Mouse (Mus musculus): ENCODE measurements around the gene Mark1. TPM values are rescaled to one million over a fixed set of nuclear protein-coding genes. Genes with fewer than 3 reads are reported as not detected.

Gene Mark1
- polyA plus RNA-seq, 1 experiment from 2014 or later = 15.3 TPM

GRCm38 (mm10) chr1:184997466-184997865, 1.9 kb downstream of the Mark1 start:
- Histone ChIP-seq H3K4me2 (peak overlapping the region; percentile 67), H3K36me3 (no peaks in the 10 kb centered on the region), H3K4me3 (peak overlapping the region; percentile 95), H3K9ac (peak overlapping the region; percentile 91), H3K9me3 (no peaks in the 10 kb centered on the region), H3K27me3 (no peaks in the 10 kb centered on the region), H3K4me1 (replicated peaks) (peaks cover 31% of the 10 kb centered on the region), H3K27ac (replicated peaks) (peak overlapping the region; percentile 92)
- WGBS = 17% methylated on average over 11 of the region's 11 CpGs
- ATAC-seq (ENCODE audit: low FRiP score, low read depth) = no peak

GRCm38 (mm10) chr1:184995335-184995734, 4.0 kb downstream of the Mark1 start:
- H3K4me3 ChIP-seq = no peak overlapping the region
- H3K27ac ChIP-seq (replicated peaks) = no peak overlapping the region
- ATAC-seq (ENCODE audit: low FRiP score, low read depth) = no peak
- no peaks in the 10 kb centered on the region for H3K36me3 ChIP-seq
- 76% methylated on average over 4 of the region's 4 CpGs for WGBS
- no peaks in the 10 kb centered on the region for H3K9me3 ChIP-seq
- H3K4me1 ChIP-seq (replicated peaks) = peaks cover 29% of the 10 kb centered on the region
- H3K9ac ChIP-seq = no peak overlapping the region
- H3K4me2 ChIP-seq = no peak overlapping the region
- no peaks in the 10 kb centered on the region for H3K27me3 ChIP-seq

- no peaks in the 10 kb centered on the region for H3K36me3 ChIP-seq
- H3K4me1 ChIP-seq (replicated peaks) = peaks cover 30% of the 10 kb centered on the region
- no peak overlapping the region for H3K27ac ChIP-seq (replicated peaks)
- no peaks in the 10 kb centered on the region for H3K27me3 ChIP-seq
- no peak for ATAC-seq (ENCODE audit: low FRiP score, low read depth)
- H3K9me3 ChIP-seq = no peaks in the 10 kb centered on the region
- no peak overlapping the region for H3K9ac ChIP-seq
- H3K4me2 ChIP-seq = no peak overlapping the region
- H3K4me3 ChIP-seq = no peak overlapping the region
- 87% methylated on average over 10 of the region's 10 CpGs for WGBS
These were observed 8.2 kb downstream of the Mark1 start for GRCm38 (mm10) chr1:184991191-184991590.

DNA sequence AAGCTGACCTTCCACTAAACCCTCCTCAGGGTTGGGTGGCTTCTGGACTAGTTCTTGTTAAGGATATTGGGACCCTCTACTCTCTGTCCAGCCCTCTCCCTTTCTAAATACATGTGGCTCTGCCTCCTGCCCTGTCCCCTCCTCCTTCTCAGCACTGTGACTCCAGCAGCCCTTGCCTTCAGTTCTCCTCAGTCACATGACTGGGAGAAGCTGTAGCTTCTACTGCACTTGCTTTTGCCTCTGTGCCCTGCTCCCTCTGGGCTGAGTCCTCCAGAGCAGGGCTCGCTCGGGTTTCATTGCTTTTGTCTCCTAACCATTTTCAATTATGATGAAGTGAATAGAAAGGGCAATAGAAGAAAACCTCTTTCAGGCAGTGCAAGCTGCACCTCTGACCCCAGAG, 12.6 kb downstream of the Mark1 start:
- H3K9me3 ChIP-seq = no peaks in the 10 kb centered on the region
- H3K36me3 ChIP-seq = no peaks in the 10 kb centered on the region
- peaks cover 27% of the 10 kb centered on the region for H3K4me1 ChIP-seq (replicated peaks)
- WGBS = 20% methylated on average over 2 of the region's 2 CpGs
- no peak overlapping the region for H3K9ac ChIP-seq
- no peak overlapping the region for H3K4me2 ChIP-seq
- H3K27me3 ChIP-seq = no peaks in the 10 kb centered on the region
- no peak overlapping the region for H3K4me3 ChIP-seq
- H3K27ac ChIP-seq (replicated peaks) = no peak overlapping the region
- peak; percentile 54; the same call in 1 of the 2 replicates for ATAC-seq (ENCODE audit: low FRiP score, low read depth)

DNA sequence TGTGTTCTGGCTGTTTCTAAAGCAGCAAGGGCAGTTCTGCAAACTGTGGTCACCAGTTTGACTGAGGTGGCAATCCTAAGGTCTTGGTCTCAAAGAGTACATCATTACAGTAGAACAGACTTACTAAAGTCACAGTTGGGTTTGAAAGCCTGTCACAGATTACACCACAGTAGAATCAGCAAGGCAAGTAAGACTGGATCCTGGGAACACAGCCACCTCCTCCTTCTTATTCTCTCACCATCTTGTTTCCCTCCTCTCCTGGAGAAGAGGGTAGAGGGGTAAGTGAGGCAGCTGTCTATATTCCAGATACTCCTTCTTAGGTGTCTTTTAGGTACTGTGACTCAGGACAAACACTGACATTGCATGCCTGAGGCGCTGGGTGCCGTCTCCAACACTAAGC, 14.6 kb downstream of the Mark1 start:
- H3K4me3 ChIP-seq = no peak overlapping the region
- no peak overlapping the region for H3K9ac ChIP-seq
- no peaks in the 10 kb centered on the region for H3K36me3 ChIP-seq
- H3K4me1 ChIP-seq (replicated peaks) = peaks cover 28% of the 10 kb centered on the region
- no peak for ATAC-seq (ENCODE audit: low FRiP score, low read depth)
- H3K27me3 ChIP-seq = no peaks in the 10 kb centered on the region
- no peak overlapping the region for H3K4me2 ChIP-seq
- H3K9me3 ChIP-seq = no peaks in the 10 kb centered on the region
- 82% methylated on average over 2 of the region's 2 CpGs for WGBS
- no peak overlapping the region for H3K27ac ChIP-seq (replicated peaks)

DNA sequence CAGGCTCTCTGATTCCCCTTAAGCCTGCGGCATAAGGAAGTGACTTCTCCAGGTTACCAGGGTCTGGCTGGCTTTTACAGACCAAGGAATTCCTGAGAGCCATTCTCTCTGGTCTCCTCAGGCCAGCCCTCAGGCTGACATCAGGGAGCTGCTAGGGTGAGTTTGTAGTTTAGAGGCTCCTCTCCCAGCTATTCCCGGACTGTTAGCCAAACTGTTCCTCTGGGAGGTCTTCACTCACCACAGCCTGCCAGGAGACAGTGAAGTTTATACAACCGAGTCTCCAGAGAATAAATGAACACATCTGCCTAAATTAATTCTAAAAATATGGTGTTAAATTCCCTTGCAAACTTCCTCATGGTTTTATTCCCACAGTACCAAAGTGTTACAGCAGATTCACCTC, 15.6 kb downstream of the Mark1 start:
- Histone ChIP-seq H3K27me3 (no peaks in the 10 kb centered on the region), H3K4me3 (no peak overlapping the region), H3K9me3 (no peaks in the 10 kb centered on the region), H3K4me2 (no peak overlapping the region), H3K9ac (no peak overlapping the region), H3K36me3 (no peaks in the 10 kb centered on the region), H3K4me1 (replicated peaks) (peaks cover 30% of the 10 kb centered on the region), H3K27ac (replicated peaks) (no peak overlapping the region)
- no peak for ATAC-seq (ENCODE audit: low FRiP score, low read depth)
- WGBS = 47% methylated on average over 3 of the region's 3 CpGs

DNA sequence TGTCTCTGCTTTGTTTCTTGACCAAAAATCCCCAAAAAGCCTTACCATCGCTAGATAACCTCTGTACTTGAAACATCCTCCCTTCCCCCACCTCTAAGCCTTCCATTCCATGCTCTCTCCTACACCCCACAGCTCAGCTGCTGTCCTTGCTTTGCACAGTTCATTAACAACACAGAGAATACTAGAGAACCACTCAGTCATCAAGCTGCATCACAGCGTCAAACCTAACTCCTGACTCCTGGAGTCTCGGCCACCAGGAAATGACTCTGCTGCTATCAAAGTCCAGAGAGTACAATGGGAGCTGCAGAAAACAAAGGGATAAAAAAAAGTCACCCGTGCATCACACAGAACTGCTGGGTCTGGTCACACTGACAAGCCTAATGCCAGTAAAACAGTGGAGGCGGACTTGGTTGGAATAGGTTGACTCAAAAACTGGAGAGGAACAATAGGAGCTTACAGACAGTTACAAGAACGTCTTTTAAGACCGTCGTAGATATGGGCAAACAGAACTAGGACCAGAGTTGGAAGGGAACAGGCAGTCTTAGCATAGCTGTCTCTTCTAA, 27.1 kb downstream of the Mark1 start:
- Histone ChIP-seq H3K4me1 (replicated peaks) (peaks cover 19% of the 10 kb centered on the region; the same call in 1 of the 2 replicates), H3K9ac (no peak overlapping the region), H3K4me3 (no peak overlapping the region), H3K27me3 (no peaks in the 10 kb centered on the region), H3K4me2 (no peak overlapping the region), H3K36me3 (no peaks in the 10 kb centered on the region), H3K9me3 (no peaks in the 10 kb centered on the region), H3K27ac (replicated peaks) (no peak overlapping the region)
- no peak for ATAC-seq (ENCODE audit: low FRiP score, low read depth)
- 26% methylated on average over 8 of the region's 8 CpGs for WGBS

DNA sequence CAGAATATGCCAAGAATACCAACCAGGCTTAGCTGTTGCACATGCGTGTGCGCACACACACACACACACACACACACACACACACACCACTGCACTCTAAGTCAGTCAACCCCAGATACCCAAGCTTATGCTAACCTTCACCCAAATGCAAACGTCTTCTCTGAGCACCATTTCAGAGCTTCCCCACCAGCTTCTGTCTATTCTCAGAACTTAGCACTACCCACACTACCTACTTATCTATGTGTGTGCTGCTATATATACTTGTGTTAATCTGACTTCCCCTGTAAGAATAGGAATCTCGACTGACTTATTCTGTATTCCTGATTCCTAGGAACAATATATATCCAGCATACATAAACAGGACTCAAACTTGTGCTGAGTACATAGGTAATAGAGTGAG, 30.0 kb downstream of the Mark1 start:
- H3K27me3 ChIP-seq = no peaks in the 10 kb centered on the region
- H3K4me2 ChIP-seq = no peak overlapping the region
- no peaks in the 10 kb centered on the region for H3K9me3 ChIP-seq
- peaks cover 24% of the 10 kb centered on the region for H3K4me1 ChIP-seq (replicated peaks)
- 90% methylated on average over 4 of the region's 4 CpGs for WGBS
- no peak overlapping the region for H3K9ac ChIP-seq
- H3K4me3 ChIP-seq = no peak overlapping the region
- no peak for ATAC-seq (ENCODE audit: low FRiP score, low read depth)
- no peak overlapping the region for H3K27ac ChIP-seq (replicated peaks)
- no peaks in the 10 kb centered on the region for H3K36me3 ChIP-seq

DNA sequence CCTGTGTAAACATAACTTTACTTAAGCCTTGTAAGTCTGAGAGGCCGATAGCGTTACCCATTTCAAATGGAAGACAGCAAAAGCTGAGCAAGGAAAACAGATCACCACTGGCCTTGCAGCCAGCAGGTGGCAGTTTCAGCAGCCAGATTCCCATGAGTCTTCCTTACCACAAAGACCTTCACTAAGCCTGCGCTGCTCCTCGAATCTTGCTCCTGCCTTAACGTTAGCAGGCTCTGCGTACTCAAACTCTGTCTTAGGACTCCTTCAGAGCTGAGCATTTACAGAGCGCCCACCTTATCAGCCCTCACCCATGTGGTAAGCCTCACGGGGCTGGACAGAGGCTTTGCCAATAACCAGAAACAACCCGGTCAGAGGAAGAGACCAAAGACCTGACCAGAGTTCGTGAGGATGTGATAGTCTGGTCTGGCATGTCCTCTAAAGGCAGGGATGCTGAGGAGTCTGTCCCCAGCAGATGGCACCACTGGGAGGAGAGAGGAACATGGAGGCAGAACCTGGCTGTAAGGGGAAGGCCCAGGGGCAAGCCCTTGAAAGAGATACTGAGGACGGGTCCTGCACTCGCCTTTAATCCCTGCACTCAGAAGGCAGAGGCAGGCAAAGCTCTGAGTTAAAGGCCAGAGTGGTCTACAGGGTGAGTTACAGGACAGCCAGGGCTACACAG, 33.5 kb downstream of the Mark1 start:
- Histone ChIP-seq H3K4me1 (replicated peaks) (peaks cover 15% of the 10 kb centered on the region; the same call in 1 of the 2 replicates), H3K27ac (replicated peaks) (no peak overlapping the region), H3K36me3 (0 out of 2 replicates have a peak, but pooled peaks cover 5% of the 10 kb centered on the region), H3K9me3 (no peaks in the 10 kb centered on the region), H3K27me3 (no peaks in the 10 kb centered on the region), H3K9ac (no peak overlapping the region), H3K4me2 (no peak overlapping the region), H3K4me3 (no peak overlapping the region)
- 59% methylated on average over 12 of the region's 12 CpGs for WGBS
- ATAC-seq (ENCODE audit: low FRiP score, low read depth) = 0 out of 2 replicates have a peak, but pooled peaks have one; percentile 23

DNA sequence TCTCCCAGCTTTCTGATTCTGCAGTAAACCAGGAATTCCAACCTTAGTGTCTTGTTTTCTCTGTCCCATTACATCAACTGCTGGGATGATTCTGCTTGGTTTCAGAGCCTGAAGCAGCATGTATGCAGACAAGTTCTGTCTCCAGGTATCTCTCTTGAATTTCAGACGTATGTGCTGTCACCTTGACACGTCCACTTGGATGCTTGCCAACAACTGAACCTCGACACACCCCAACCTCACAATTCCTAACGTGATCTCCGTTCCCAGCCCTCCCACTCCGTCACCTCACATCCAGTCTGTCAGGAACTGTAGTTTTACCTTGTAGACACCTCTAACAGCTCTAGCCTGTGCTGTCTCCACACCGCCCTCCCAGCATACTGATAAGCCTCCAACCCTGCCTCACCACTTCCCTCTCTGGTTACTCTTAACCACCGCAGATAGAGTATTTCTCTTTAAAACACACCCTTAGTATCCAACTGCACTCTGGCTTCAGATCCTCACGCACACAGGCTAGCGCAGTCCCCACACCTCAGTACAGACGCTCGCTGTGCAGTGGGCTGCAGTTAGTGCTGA, 36.2 kb downstream of the Mark1 start:
- no peak overlapping the region for H3K9ac ChIP-seq
- H3K27ac ChIP-seq (replicated peaks) = no peak overlapping the region
- H3K4me3 ChIP-seq = no peak overlapping the region
- H3K4me2 ChIP-seq = no peak overlapping the region
- H3K9me3 ChIP-seq = no peaks in the 10 kb centered on the region
- ATAC-seq (ENCODE audit: low FRiP score, low read depth) = no peak
- 0 out of 2 replicates have a peak, but pooled peaks cover 5% of the 10 kb centered on the region for H3K36me3 ChIP-seq
- peaks cover 8% of the 10 kb centered on the region for H3K4me1 ChIP-seq (replicated peaks)
- H3K27me3 ChIP-seq = no peaks in the 10 kb centered on the region
- 80% methylated on average over 12 of the region's 12 CpGs for WGBS

DNA sequence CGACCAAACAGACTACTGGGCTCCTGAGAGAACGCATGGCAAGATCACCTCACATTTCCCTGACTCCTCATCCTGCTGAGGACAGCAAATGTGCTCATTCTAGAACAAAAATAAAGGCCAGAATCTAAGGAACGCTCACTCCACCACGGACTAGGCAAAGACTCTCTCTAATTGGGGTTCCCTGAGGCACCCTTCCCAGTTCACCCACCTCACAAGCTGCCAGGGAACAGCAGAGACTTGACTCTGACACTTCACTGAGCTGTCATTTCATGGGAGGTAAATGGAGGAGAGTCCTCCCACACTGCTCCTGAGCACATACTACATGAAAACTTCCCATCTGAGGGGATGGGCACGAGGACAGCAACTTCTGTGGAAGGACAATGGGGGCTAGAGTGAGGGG, 37.5 kb downstream of the Mark1 start:
- 0 out of 2 replicates have a peak, but pooled peaks cover 8% of the 10 kb centered on the region for H3K36me3 ChIP-seq
- H3K4me2 ChIP-seq = no peak overlapping the region
- no peak overlapping the region for H3K4me3 ChIP-seq
- H3K27ac ChIP-seq (replicated peaks) = no peak overlapping the region
- no peak overlapping the region for H3K9ac ChIP-seq
- H3K27me3 ChIP-seq = no peaks in the 10 kb centered on the region
- H3K4me1 ChIP-seq (replicated peaks) = peaks cover 8% of the 10 kb centered on the region
- ATAC-seq (ENCODE audit: low FRiP score, low read depth) = no peak
- WGBS = 92% methylated on average over 5 of the region's 5 CpGs
- no peaks in the 10 kb centered on the region; the same call in 1 of the 2 replicates for H3K9me3 ChIP-seq

GRCm38 (mm10) chr1:184958818-184959217, 40.6 kb downstream of the Mark1 start:
- no peaks in the 10 kb centered on the region for H3K27me3 ChIP-seq
- H3K36me3 ChIP-seq = 0 out of 2 replicates have a peak, but pooled peaks cover 8% of the 10 kb centered on the region
- no peaks in the 10 kb centered on the region; the same call in 1 of the 2 replicates for H3K9me3 ChIP-seq
- H3K4me1 ChIP-seq (replicated peaks) = peaks cover 3% of the 10 kb centered on the region; the same call in 1 of the 2 replicates
- no peak for ATAC-seq (ENCODE audit: low FRiP score, low read depth)
- no peak overlapping the region for H3K4me2 ChIP-seq
- H3K27ac ChIP-seq (replicated peaks) = no peak overlapping the region; the same call in 1 of the 2 replicates
- H3K9ac ChIP-seq = no peak overlapping the region
- 77% methylated on average over 9 of the region's 9 CpGs for WGBS
- H3K4me3 ChIP-seq = no peak overlapping the region
